In the genomic region with DNA sequence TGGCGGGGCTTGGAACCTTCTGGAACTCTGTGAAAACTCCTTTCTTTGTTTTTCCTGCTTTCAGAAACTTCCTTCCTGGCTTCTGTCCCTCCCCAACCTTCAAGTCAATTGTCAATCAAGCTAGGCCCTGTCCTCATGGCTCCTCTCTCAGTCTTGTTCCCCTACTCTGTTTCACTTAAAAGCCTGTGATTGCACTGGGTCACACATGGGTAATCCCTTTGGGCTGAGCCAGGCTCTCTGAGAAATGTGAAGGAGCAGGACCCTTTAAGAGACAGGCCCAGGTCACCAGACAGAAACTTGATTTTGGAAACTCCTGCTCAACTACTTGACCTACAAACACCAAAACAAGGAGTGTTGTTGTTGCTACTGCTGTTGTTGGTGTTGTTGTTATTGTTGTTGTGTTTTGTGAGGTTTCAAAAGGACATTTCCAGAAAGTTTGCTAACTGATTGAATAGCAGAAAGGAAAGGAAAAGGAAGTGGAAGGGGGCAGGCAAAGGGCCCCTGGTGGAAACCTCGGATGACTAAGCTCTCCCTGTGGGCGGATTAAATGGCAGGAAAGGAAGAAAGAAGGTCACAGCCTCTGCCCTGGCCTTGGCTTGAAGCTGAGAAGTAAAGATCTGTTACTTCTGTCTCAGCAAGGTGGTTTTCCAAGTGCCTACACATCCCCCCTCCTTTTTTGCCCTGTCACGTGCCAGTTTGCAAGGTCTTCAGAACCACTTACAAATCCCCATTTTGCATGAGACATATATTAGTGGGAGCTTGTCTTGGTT, we compare ENCODE assay signal across 24 mouse cellular contexts. TPM values are rescaled to one million over a fixed set of nuclear protein-coding genes. Genes with fewer than 3 reads are reported as not detected.
DNase-seq lines count a peak whose midpoint lies in the region; ATAC-seq and TF ChIP-seq lines count a peak whose summit lies in the region.
"Had no signal": no experiment of that assay in that cellular context is flagged by ENCODE, and none has a peak within 500 bp of the region (broad histone marks: within the 10 kb centered on the region; RNA-seq: fewer than 3 reads in every experiment).

No protein-coding gene starts in this region.

- no peak for TF ChIP-seq CTCF in liver, postnatal 0 days (IDR thresholded peaks at IDR 0.05; ENCODE audit: low read depth)

- no peak for ATAC-seq in liver, embryonic 12.5 days
- ATAC-seq in liver, postnatal 0 days = no peak
- ATAC-seq in inflammation-experienced regulatory T-cells, adult 6 months = peak; percentile 84
- ATAC-seq: forebrain, postnatal 0 days had no signal

- H3K27me3 ChIP-seq in liver, embryonic 12.5 days (replicated peaks) = no peaks in the 10 kb centered on the region
- no peaks in the 10 kb centered on the region for H3K27me3 ChIP-seq in liver, postnatal 0 days (ENCODE audit: insufficient read depth, low read length)
- H3K27me3 ChIP-seq: CH12.LX; heart, embryonic 12.5 days; limb, embryonic 15.5 days; neural tube, embryonic 15.5 days; stomach, embryonic 15.5 days had no signal

- no peaks in the 10 kb centered on the region for H3K36me3 ChIP-seq in liver, embryonic 12.5 days
- no peaks in the 10 kb centered on the region for H3K36me3 ChIP-seq in liver, postnatal 0 days (replicated peaks; ENCODE audit: insufficient read depth, low read length)
- H3K36me3 ChIP-seq: heart, embryonic 12.5 days; limb, embryonic 15.5 days; midbrain, embryonic 10.5 days; neural tube, embryonic 15.5 days; stomach, embryonic 15.5 days had no signal

- no peak for TF ChIP-seq EP300 in liver, postnatal 0 days (IDR thresholded peaks at IDR 0.05; ENCODE audit: low read depth)

- no peak overlapping the region for H3K4me3 ChIP-seq in liver, embryonic 12.5 days
- no peak overlapping the region for H3K4me3 ChIP-seq in liver, postnatal 0 days (ENCODE audit: low read depth, low read length)
- H3K4me3 ChIP-seq: erythroblast, embryonic 14.5 days; heart, embryonic 12.5 days; limb, embryonic 15.5 days; midbrain, embryonic 10.5 days; neural tube, embryonic 15.5 days; stomach, embryonic 15.5 days had no signal

- DNase-seq in heart, adult 11 months = peak; percentile 67
- no peak for DNase-seq in heart, postnatal 4 days
- DNase-seq in liver, postnatal 0 days = no peak
- peak; percentile 25 for DNase-seq in Muller cell, postnatal 12 days (ENCODE audit: inconsistent ontology term)
- no peak for DNase-seq in ovary, postnatal 10 days (ENCODE audit: low spot score)
- no peak for DNase-seq in cerebellum, adult 18-20 months
- DNase-seq: cerebellum, postnatal 25 days; forebrain, postnatal 0 days; gastrocnemius, postnatal 10 days; kidney, adult 18-20 months; lung, adult 2 months had no signal

- no peaks in the 10 kb centered on the region for H3K4me1 ChIP-seq in liver, embryonic 12.5 days
- no peaks in the 10 kb centered on the region for H3K4me1 ChIP-seq in liver, postnatal 0 days (ENCODE audit: insufficient read depth)
- H3K4me1 ChIP-seq: neural tube, embryonic 15.5 days had no signal

- 0 out of 2 replicates have a peak overlapping the region, but pooled peaks have one; percentile 40 for H3K27ac ChIP-seq in liver, embryonic 12.5 days
- H3K27ac ChIP-seq in liver, postnatal 0 days (ENCODE audit: low read depth) = no peak overlapping the region
- H3K27ac ChIP-seq: limb, embryonic 15.5 days; midbrain, embryonic 10.5 days; neural tube, embryonic 15.5 days; stomach, embryonic 15.5 days had no signal

- whole genome bisulfite sequencing in liver, embryonic 12.5 days (ENCODE audit: insufficient replicate concordance) = 37% methylated on average over 4 of the region's 4 CpGs
- 54% methylated on average over 4 of the region's 4 CpGs for WGBS in liver, postnatal 0 days (ENCODE audit: insufficient replicate concordance)

- H3K4me2 ChIP-seq in liver, embryonic 12.5 days = no peak overlapping the region
- H3K4me2 ChIP-seq in liver, postnatal 0 days (ENCODE audit: low read depth, low read length) = no peak overlapping the region
- H3K4me2 ChIP-seq: heart, embryonic 12.5 days; limb, embryonic 15.5 days; neural tube, embryonic 15.5 days; stomach, embryonic 15.5 days had no signal

- H3K9ac ChIP-seq in liver, embryonic 12.5 days = no peak overlapping the region
- H3K9ac ChIP-seq in liver, postnatal 0 days (replicated peaks) = no peak overlapping the region
- H3K9ac ChIP-seq: forebrain, postnatal 0 days; heart, embryonic 12.5 days; limb, embryonic 15.5 days; neural tube, embryonic 15.5 days; stomach, embryonic 15.5 days had no signal

- H3K9me3 ChIP-seq in liver, embryonic 12.5 days (replicated peaks) = no peaks in the 10 kb centered on the region
- H3K9me3 ChIP-seq in liver, postnatal 0 days (ENCODE audit: low read length) = no peaks in the 10 kb centered on the region
- H3K9me3 ChIP-seq: heart, embryonic 12.5 days; limb, embryonic 15.5 days; midbrain, embryonic 10.5 days; neural tube, embryonic 15.5 days; stomach, embryonic 15.5 days had no signal

RNA-seq across cellular contexts. Expression of a gene that starts 10.6 kb away (rescaled TPM):
- total RNA-seq in heart, postnatal 4 days (2021) = not detected
- not detected in 2 replicates for polyA plus RNA-seq in liver, embryonic 12.5 days (2016; fragmentation: Nextera tagmentation; extraction: Ambion mirVana)
- polyA plus RNA-seq in liver, postnatal 0 days (2015; fragmentation: Nextera tagmentation; extraction: Ambion mirVana) = not detected in 2 replicates
- polyA plus RNA-seq in inflammation-experienced regulatory T-cells, adult 6 months (2017; shearing (Covaris generic)) = under 1 TPM in 2 of 3 experiments, not detected in 1; 0.20 to 0.77 TPM
- total RNA-seq: CH12.LX; forebrain, postnatal 0 days; gastrocnemius, postnatal 10 days; layer of hippocampus, adult 18-20 months; monocyte, adult 5-6 weeks had no signal
- polyA plus RNA-seq: erythroblast, embryonic 14.5 days; forebrain, postnatal 0 days; heart, embryonic 12.5 days; hindbrain, embryonic 11.5 days; limb, embryonic 15.5 days; lung, adult 2 months; midbrain, embryonic 10.5 days; neural tube, embryonic 15.5 days; small intestine, adult 2 months had no signal

Comparison
In these comparisons a context has a peak if more than half of its experiments do, and no peak if none do; other contexts are left out.
1. DNase-seq: peak in heart, adult 11 months (single experiment) and Muller cell, postnatal 12 days (single experiment); none in heart, postnatal 4 days (single experiment), liver, postnatal 0 days (single experiment), ovary, postnatal 10 days (single experiment) and cerebellum, adult 18-20 months (0 of 2).